Mouse (Mus musculus) liver (tissue): ENCODE results near the gene Glb1l2.

Source experiments
- DNase-seq: peaks from one replicate; pipeline ENCODE4 v3.0.0-alpha.2; 2020; ENCODE audit warnings: mixed read lengths

Gene Glb1l2

DNA sequence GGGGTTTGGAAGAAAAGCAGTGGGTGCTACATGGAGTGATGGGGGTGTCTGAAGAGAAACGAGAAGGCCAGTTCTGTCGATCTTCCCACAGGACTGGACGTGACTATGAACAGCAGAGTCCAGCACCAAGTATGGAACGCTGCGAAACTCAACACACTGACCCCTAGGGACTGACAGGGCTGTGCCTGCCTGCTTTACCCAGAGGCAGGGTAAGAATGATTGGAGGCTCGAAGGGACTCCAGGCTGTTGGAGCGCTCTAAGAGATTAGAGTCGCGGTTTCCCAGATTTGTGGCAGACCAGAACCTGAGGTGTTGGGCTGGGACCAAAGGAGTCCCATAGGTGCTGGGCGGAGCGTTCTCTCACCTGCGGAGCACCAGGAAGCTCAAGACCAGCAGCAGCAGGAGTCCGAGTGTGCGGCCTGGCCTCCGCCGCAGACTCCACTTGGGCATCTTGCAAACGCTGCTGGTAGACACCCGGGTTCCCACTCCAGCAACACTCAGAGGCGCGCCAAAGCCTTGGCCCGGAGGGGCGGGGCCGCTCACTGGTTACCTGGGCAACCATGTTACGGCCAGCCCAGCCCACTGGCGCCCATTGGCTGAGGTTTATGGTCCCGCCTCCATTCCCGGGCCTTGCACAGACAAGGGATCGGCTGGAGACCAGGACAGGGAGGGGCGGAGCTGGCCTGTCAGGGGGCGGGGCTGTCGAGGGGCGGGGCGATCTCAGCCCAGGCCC lies at the start of gene Glb1l2:
Glb1l2 (minus strand) TSS at position 534 of the 732 bp plus-strand sequence.
- DNase-seq: peak; percentile 87

DNA sequence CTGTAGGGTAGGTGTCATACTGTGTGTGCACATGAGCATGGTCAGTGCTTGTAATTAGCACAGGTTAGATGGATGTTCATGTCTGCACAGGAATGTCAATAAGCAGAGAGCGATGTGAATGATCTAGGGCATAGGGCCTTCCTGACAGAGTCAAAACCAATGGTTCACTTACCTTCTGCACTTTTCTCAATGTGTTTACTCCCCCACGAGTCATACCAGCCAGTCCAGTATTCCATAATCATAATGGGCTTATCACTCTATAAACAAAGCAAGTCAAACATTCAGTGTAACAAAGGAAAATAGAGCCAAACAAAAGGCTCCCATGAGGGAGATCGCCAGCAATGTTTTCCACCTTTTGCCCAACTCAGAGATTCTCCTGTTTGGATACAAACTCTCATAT lies 24.8 kb upstream of the Glb1l2 start:
- no peak for DNase-seq

DNA sequence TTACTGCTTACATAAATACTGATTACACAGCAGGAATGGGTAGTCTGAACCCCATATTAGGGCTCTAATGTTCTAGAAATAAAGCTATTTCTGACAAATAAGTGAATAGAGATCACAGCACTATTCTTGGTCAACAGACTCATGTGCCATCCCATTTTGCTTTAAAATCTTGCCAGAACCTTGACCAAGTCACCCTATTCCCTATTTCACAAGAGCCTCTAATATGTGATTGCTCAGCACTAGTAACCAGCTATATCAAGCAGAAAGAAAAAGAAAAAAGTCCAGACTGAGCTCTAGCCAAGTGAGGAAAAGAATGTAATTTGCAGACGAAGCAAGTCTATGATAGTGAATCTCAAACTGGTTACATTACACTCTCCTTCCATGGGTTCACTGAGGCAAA lies 13.7 kb upstream of the Glb1l2 start:
- DNase-seq: no peak

DNA sequence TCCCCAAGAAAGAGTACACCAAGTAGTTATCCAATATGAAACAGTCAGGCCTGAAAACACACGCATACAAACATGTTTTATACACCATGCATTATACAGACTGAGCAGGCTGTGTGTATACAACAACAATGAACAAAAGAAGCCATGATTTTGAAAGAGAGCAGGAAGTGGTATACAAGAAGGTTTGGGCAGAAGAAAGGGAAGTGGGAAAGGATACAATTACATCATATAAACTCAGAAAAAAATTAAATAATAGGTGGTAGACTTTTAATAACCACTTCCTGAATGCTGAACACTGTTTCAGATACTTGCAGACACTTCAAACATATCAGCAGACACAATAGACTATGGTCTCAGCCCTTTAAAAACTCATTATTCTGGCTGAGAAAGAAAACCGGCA lies 2.5 kb upstream of the Glb1l2 start:
- DNase-seq: no peak

DNA sequence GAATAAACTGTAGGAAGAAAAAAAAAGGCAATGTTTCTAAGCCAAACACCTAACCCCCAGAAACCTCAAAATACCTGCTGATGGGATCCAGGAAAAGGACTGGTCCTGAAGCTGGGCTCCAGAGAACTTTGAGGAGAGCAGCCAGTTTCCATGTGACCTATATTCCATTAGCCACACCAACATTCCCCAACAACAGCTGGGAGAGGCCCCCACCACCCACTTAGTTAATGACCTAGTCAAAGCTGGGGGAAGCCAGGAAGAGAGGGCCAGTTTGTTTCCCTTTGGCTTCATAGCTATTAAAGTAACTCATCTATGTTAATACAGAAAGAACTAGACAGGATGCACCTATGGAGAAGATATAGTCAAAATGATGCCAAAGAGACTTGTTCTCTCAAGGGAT lies 1.9 kb downstream of the Glb1l2 start:
- DNase-seq: no peak

DNA sequence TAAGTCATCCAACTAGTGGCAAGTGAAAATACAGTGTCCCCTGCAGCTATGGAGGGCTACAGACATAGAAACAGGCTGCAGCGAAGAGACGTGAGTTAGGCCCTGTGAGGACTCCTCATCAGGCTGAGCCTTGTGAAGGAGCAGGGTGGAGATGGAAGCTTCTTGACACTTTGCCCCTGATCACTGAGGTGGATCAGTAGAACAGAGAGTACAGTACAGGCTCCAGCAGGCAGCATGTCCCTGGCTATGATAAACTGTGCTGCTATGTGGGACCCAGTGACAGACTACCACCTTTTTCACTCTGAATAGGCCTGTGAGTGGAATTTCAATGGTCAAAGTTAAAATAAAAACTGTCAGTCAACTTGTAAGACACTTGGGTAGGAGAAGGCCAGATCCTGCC lies 5.9 kb downstream of the Glb1l2 start:
- no peak for DNase-seq

DNA sequence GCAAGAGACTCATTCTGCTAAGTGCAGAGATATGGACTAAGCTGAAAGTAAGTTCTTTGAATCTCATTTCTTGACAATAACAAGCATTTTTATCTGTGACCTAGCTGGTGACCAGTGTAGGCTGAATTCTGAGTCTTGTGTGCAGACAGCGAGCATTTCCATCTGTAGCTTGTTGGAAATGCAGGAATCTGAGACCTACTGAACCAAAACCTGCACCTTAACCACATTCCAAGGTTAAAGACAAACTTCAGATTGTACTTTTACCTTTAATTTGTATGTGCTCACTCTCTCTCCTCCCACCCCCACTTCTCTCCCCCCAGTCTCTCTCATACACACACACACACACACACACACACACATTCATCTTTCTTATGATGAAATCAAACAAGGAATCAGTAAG lies 7.5 kb downstream of the Glb1l2 start:
- no peak for DNase-seq

DNA sequence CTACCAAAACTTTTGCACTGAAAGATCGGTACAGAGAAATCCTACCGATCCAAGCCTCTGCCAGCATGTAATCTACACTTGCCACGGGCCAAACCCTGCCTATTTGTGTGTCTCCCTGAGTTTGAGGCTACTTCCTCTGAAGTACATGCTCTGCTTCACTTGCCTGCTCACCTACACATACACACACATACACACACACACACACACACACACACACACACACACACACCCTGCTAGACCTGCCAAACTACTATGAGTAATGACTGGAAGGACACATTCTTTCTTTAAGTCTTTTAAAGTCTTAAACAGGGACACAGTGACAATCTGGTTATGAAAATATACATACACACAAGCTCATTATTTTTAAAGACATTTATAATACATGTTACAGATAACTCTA lies 8.1 kb downstream of the Glb1l2 start:
- no peak for DNase-seq

DNA sequence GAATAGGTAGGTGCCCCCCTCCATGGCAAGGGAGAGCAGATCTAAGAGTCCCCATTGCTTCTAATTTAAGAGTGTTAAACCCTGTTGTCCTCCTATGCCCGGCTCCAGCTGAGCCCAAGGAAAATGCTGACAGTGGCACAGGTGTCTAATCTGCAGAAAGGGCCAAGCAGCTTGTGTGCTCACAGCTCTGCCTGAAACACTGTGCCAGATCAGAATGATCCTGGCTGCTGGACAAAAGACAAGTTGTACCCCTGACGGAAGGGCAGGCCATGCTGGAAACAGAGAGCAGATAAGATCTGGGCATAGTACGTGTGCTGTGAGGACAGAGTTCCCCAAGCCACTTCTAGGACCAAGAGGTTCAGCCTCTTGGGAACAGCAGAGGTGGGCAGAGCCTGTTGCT lies 13.4 kb downstream of the Glb1l2 start:
- no peak for DNase-seq

DNA sequence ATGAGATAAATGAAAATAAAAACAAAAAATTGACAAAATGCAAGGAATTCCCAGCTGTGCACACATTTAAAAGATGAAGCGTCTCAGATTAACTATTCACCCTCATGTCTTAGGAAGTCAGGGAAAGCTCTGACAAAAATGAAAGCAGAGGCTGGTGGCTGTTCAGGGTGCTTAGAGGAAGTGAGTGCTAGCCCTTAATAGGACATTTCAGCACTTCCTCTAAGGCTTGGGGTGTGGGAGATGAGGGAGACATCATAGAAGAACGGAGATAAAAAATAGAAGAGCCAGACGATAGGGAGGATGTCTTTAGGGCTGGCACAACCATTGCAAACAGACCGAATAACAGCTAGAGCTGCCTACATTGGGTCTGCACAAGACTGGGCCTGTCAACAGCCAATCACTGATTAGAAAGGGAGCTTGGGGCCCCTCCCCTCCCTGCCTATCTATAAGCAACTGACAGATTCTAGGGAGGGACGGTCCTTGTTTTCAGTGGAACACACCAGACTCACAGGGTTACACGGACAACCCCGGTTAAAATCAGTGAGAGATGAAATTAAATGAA lies 22.8 kb downstream of the Glb1l2 start:
- DNase-seq: no peak

DNA sequence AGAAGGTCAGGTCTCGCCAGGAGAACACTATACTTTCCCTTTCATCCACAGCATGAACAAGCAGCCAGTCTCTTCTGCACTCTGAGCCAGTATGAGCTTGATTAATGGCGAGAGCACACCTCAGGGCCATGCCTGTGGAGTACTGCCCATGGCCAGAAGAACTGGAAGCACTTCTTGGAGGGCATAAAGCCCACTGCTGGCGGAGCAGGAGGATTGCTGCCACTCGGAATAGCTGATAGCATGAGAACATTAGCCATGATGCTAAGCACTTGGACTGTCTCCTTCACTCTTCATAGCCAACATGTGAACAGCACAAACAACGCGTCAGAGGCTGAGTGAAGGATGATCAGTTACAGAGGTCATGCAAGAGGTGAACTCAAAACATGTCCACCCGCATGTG lies 27.8 kb downstream of the Glb1l2 start:
- DNase-seq: no peak

DNA sequence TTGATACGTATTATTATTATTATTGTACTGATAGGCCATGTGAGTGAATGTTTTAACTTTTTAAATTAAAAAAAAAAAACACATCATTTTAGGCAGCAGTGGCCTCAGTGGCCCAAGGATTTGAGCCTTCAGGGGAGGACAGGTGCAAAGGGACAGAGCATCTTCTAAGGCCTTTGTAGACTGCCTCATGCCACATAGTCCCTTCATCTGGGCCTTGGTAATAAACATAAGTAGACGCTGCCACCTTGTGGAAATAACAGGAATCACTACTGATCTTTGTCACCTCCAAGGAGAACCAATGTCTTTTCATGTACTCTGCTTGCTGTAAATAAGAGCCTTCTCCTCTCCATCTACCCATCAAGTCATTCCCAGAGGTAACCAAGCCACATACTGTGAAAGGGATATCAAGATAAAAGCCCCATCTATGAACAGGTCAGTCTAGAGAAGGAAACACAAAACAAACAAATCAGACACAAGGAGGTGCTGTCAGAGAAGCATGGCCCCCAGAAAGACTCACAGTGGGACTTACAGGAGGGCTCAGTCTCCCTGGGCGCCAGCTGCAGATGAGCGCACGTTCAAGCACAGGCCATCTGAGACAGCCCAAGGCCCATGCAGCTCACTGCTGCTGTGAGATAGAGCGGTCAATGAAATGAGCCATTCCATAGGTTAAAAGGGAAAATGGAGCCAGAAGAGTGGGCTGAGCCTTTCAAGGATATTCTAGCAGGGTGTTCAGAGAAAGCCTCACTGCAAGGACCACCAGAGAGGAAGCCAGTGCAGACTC lies 30.0 kb downstream of the Glb1l2 start:
- no peak for DNase-seq

DNA sequence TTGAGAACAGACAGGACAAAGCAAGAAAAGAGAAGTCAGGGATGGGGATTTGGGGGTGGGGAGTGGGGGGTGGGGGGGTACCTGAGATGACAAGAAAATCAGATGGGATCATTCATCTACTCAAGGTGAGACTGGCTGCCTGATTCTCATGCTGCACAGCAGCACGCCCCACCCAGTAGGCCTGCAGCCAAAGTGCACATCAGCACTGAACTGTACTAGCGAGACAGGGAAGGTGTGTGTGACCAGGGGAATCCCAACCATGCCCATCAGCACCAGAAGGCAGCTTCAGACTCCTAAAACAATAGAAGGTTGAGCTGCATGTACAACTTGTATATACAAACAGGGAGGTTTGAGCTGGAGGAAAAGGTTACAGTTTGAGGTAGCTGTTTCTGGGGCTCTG lies 30.6 kb downstream of the Glb1l2 start:
- no peak for DNase-seq

DNA sequence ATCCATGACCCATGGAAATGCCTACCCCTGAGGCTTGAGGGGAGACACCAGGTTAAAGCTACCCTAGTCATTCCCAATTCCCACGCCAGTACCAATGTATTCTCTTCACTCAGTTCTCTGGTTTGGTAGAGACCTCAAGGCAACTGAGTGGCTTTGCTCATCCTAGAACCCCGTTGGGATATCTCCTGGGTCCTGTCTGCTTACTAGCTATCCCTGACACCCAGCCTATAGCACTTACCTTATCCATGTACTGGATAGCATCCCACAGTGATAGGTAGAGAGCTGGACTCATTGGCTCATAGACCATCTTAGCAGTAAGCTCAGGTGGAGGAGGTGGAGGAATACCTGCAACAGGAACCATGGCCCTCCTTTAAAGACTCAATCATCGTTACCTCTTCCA lies 38.1 kb downstream of the Glb1l2 start:
- no peak for DNase-seq

DNA sequence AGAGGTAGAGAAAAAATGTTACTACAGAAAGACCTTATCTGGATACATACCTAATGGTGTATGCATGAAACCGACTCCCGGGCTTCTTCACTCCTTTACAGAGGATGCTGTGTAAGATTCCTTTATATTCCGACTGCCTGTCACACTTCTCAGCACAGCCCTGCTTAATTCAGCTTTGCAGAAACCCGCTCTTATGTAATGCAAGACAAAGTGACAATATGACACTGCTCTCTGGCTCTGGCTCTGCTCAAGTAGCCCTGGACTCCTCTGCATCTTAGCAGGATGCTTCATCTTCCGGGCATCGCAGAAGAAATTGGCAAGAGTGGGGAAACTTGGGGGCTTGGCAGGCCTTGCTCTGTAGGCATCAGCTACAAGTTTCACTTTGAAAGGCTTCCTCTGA lies 43.8 kb downstream of the Glb1l2 start:
- DNase-seq: no peak

DNA sequence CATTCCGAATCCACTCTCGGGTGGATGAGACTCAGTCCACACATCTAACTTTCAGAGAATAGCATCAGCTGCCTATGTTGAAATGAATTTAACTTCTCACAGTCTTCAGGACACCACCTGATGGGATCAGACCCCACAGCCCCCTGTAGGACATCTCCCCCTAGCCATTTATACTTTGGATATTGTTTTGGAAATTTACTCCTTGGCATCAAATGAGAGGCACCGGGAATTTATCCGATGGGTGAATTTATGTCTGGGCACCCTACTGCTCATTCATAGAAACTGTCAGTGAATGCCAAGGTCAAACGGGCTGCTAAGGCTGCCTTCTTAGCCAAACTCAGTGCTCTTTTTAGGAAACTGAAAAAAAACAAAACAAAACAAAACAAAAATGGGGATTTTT lies 45.7 kb downstream of the Glb1l2 start:
- no peak for DNase-seq

DNA sequence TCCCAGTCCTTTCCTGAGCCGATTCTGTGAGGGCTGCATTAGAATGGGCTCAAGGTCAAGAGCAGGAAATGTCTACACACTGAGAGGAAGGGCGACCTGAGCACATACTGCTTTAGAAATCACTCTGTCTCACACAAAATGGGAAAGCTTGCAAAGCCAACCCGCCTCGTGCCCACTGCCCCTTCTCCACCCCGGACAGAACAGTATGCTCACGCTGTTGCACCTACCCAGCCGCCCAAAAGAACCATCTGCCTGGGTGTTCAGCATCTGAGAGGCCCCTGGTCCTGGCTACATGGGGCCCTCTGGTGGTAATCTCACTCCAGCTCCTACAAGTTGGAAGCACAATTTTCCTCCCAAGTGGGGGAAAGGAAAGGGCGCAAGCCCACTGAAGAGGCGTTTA lies 46.2 kb downstream of the Glb1l2 start:
- DNase-seq: no peak

DNA sequence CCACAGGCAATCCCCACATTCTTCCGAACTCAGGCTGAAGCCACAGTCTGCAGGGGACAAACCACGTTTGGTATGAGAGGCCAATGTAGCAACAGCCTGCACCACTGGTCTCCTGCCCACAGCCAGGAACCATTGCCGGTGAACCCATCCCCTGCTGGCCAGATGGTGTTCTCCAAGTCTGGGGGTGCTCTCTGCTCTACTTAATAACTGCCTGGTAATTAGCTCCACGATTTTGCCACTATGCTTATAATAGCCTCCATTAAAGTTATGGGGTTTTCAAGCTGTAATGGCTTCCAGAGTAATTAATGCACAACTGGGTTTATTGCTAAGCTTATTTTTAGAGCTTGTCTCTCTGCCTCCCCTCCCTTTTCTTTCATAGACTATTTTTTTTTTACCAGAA lies 57.4 kb downstream of the Glb1l2 start:
- no peak for DNase-seq

DNA sequence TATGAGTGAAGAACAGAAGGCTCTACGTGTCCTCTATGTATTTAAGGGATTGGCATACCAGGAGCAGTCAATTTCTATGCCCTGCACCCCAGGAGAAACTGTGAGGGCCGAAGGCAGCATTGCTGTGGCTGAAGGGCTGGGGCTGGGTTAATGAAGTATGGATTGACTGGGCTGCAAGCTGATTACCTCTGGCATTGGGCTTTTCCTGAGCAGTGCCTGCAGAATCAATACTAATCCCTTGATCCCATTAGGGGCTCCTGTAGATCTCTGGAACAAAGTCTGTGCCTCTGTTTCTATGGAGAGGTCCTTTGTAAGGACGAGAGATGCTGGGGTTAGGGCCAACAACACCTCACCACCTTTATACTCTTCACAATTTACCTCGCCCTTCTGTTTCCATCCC lies 59.1 kb downstream of the Glb1l2 start:
- no peak for DNase-seq

DNA sequence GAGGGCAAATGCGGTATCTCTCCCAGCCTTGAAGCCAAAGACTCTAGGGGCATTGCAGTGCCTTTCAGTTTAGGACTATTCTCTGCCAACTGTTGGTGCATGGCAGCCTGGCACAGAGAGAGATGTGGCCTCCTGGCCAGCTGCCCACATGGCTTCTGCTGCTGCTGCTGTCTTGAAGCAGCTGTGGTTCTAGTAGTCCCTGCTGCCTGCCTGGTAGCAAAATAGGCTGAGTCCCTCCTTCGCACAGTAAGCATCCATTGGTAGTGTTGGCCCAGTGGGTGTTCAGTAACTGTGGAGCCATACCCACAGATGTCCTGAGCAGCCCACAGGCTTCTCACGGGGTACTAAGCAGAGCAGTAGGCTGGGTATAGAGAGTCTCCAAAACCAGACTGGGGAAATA lies 63.5 kb downstream of the Glb1l2 start:
- DNase-seq: no peak

DNA sequence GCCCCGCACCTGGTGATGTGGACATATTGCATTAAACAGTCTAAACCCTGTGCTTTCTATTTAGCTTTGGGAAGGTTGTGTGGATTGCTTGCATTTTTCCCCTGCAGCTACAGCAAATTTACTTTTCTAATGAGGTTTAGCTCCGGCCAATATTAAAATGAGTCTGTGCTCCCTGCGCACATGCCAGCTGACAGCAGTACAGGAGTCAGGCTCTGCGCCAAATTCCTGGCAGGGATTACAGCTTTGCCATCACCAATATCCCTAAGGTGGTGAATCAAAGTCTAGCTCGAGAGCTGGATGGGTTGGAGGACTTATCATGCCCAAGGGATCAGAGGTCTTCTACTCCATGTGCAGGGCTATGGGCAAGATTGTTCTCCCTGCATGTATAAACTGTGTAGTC lies 69.2 kb downstream of the Glb1l2 start:
- DNase-seq: no peak

DNA sequence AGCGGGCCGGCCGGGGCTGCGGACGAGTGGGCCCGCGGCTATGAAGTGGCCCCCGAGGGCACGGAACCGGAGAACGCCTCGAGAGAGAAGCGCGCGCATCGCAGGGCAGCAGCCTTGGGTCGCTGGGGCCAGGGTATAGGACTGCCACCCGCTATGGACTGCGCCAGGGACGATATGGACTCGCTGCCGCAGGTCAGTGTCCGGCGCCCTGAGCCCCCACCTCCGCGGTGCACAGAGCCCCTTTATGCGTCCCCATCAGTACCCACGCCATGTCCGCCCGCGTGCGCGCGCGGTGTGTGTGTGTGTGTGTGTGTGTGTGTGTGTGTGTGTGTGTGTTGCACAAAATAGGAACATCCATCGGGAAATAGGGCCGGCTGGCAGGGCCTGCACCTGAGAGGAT lies 72.3 kb downstream of the Glb1l2 start:
- no peak for DNase-seq

DNA sequence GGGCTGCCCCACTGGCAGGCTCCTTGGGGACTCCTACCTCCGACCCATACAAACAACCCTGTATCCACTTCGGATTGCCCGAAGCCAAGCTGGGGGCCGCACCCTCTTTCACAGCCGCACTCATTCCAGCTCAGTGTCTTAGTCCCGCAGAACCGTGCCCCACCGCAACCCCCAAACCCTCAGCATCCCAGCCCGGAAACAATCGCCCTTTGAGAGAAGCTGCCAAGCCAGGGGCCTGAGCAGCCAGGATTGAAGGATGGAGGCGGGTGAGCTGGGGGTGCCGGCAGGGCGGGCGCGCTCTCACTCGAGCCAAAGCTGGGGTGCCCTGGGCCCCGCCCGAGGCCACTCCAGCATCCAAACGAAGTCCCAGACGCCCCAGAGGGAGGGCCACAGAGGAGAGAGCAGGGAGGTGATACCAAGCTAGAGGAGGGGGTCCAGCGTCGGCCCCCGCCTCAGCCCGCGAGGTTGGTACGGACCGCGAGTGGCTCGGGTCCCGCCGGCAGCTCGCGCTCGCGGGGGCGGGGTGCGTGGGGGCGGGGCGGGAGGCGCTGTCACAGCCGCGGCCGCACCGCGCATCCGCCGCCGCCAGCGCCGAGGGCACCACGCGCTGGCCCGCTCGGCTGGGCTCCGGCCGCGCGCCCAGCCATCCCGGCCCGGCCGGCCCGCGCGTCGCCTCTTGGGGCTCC lies 72.9 kb downstream of the Glb1l2 start, which contains the start of gene B3gat1:
B3gat1 (plus strand) TSS at position 523 of the 686 bp plus-strand sequence.
- no peak for DNase-seq

DNA sequence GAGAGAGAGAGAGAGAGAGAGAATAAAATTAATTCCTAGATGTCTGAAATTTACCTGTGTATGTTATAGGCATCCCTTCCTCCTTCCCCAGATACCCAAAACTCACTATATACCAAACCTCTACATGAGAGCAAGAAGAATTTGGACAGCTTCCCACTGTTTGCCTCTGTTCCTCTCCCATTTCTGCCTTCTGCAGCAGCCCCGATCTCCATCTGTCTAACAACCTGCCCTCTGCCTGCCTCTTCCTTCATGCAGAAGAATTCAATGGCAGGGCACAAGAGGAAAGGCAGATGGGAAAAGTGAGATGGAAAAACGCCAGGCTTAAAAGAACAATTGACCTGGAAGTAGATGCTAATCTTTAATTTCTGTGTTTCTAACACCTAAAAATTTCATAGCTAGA lies 77.7 kb downstream of the Glb1l2 start:
- DNase-seq: no peak
